Mouse (Mus musculus) cerebellum, postnatal 14 days (tissue): ENCODE measurements around the gene Vac14.

Source experiments
- DNase-seq, 2 experiments: peaks; one replicate each; pipeline ENCODE4 v3.0.0; 2021; ENCODE audit warnings: mixed read lengths in 2 of 2

Gene Vac14

GRCm38 (mm10) chr8:110750269-110750668 is 131.9 kb downstream of the Vac14 start:
- no peak for DNase-seq

GRCm38 (mm10) chr8:110751490-110751889 is 133.1 kb downstream of the Vac14 start:
- DNase-seq, result no peak

GRCm38 (mm10) chr8:110754713-110755112 is 136.3 kb downstream of the Vac14 start:
- DNase-seq, result no peak

- no peak for DNase-seq
Measured at GRCm38 (mm10) chr8:110755511-110756170, 137.3 kb downstream of the Vac14 start.

GRCm38 (mm10) chr8:110756196-110756595 is 137.8 kb downstream of the Vac14 start:
- DNase-seq, result no peak

GRCm38 (mm10) chr8:110760280-110760940 is 142.0 kb downstream of the Vac14 start:
- DNase-seq, result no peak

- DNase-seq, result no peak
Measured at GRCm38 (mm10) chr8:110761185-110761584, 142.8 kb downstream of the Vac14 start.

- no peak for DNase-seq
Measured at GRCm38 (mm10) chr8:110761988-110762387, 143.6 kb downstream of the Vac14 start.

- DNase-seq, result peak in 1 of 2 experiments; percentile 27
Measured at GRCm38 (mm10) chr8:110764671-110765070, 146.3 kb downstream of the Vac14 start.

GRCm38 (mm10) chr8:110767261-110767660 is 148.9 kb downstream of the Vac14 start:
- DNase-seq, result peak; percentile 50 to 69
